Mouse (Mus musculus) E14TG2a.4 (cell line): Measurements from ENCODE around the gene Cnot6l.
A peak's percentile ranks its signal among the peaks of the same experiment; 100 is the strongest.

Experiments used
- H3K27me3 ChIP-seq: 2 replicates; pipeline ENCODE4 v1.6.1; 2014; ENCODE audit warnings: low read length, control low read depth; ENCODE audit not compliant: insufficient read depth
- H3K36me3 ChIP-seq: 2 replicates; pipeline ENCODE4 v1.6.1; 2014; ENCODE audit warnings: low read length, control low read depth; ENCODE audit not compliant: insufficient read depth
- H3K4me1 ChIP-seq: replicated peaks from 2 replicates; pipeline ENCODE4 v1.6.1; 2014; ENCODE audit warnings: low read depth, low read length, control low read depth
- H3K4me3 ChIP-seq: replicated peaks from 2 replicates; pipeline ENCODE4 v1.5.1; 2014; ENCODE audit warnings: mild to moderate bottlenecking, low read length
- H3K9me3 ChIP-seq: 2 replicates; pipeline ENCODE4 v1.6.1; 2014; ENCODE audit warnings: low read length, control low read depth
- CTCF ChIP-seq: conservative IDR thresholded peaks from 2 replicates; pipeline ENCODE4 v1.5.1; 2014; ENCODE audit warnings: low read length
- NANOG ChIP-seq: IDR thresholded peaks from 2 replicates; pipeline ENCODE4 v1.6.1; 2014; ENCODE audit warnings: borderline replicate concordance, low read length, mixed read lengths
- POU5F1 ChIP-seq: IDR thresholded peaks from 2 replicates; pipeline ENCODE4 v1.6.1; 2014; ENCODE audit warnings: low read length, borderline replicate concordance

Gene Cnot6l

DNA sequence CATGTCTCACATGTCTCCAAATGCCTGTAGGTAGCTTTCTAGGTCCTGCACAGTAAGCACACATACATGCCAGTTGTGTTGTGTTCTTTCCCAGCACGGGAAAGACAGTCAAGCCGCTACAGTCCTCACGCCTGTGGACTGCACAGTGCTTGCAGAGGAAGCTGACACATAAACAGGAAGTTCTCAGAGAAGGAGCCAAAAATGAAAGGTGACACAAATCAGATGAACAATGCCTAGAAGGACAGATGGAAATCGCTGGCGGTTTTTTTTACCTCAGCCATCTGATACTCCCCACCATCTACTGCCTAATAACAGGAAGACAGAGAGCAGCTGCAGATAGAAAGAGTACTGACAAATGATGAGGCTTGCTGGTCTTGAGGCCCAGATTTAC is at the start of gene Cnot6l:
TSS of gene Cnot6l (minus strand) at position 151 of the 391 bp plus-strand sequence.
- TF ChIP-seq POU5F1 = no peak
- TF ChIP-seq CTCF = no peak
- TF ChIP-seq NANOG = no peak
- H3K4me1 ChIP-seq = peaks cover 18% of the 10 kb centered on the region

DNA sequence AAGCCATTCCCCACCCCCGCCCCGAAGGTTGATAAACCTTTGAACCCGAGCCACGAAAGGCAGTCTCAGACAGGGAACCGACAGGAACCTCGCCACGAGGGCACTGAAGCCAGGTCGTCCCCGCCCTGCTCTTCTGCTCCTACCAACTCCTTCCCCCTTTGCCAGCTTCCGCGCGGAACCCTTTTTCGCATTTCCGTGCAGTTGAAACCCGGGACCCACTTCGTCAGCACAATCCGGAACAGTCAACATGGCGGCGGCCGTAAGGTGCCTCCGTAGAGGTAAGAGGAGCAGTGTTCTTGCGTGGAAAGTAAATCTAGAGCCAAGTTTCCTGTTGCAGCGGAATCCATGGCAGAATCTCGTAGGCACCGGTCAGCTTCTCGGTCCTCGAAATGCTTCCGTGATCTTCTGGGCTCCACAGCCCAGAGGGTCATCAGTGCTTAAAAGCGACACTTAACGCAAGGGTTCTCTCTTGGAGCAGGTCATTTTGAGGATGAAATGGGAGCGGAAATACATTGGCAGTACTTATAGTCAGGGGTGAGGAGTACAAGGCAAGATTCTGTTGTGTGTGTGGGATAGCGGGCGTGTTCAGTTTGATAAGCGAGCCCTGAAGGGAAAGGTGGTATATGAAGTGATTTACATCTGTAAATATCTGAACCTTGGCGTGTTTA is 46.1 kb upstream of the Cnot6l start:
- Histone ChIP-seq H3K4me1 (peaks cover 11% of the 10 kb centered on the region), H3K27me3 (no peaks in the 10 kb centered on the region), H3K36me3 (peaks cover 16% of the 10 kb centered on the region), H3K9me3 (no peaks in the 10 kb centered on the region), H3K4me3 (peak overlapping the region; percentile 98)
- no peak for TF ChIP-seq CTCF
- TF ChIP-seq NANOG = no peak
- no peak for TF ChIP-seq POU5F1

More for the DNA sequence above, at the start of gene Cnot6l:
- Histone ChIP-seq H3K36me3 (no peaks in the 10 kb centered on the region), H3K9me3 (peaks cover 8% of the 10 kb centered on the region), H3K27me3 (0 out of 2 replicates have a peak, but pooled peaks cover 9% of the 10 kb centered on the region), H3K4me3 (peak within 1 kb of the TSS; percentile 85)

DNA sequence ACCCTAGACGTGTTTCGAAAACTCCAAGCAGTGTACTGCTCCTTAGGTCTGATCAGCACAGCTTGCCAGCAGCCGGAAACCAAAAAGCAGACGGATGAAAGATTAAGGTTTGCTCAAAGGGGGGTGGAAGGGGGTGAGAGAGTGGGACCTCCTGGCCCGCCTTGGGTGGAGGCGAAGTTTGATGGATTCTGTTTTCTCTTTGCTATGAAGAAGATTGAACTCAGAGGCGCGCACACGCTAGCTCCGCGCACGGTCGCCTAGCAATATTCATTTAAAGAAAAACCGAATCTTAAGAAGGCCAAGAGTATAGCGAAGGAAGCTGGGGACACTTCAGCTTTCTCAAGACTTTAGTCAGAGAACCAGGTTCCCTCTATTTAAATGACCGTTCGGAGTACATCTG is 45.5 kb upstream of the Cnot6l start, which contains the start of gene Mrpl1:
TSS of gene Mrpl1 (plus strand) at position 35 of the 400 bp plus-strand sequence.
- Histone ChIP-seq H3K9me3 (no peaks in the 10 kb centered on the region), H3K4me1 (peaks cover 11% of the 10 kb centered on the region), H3K27me3 (no peaks in the 10 kb centered on the region; the same call in 1 of the 2 replicates), H3K36me3 (peaks cover 11% of the 10 kb centered on the region), H3K4me3 (peak within 1 kb of the TSS; percentile 98)
- TF ChIP-seq CTCF = no peak
- no peak for TF ChIP-seq NANOG
- no peak for TF ChIP-seq POU5F1

DNA sequence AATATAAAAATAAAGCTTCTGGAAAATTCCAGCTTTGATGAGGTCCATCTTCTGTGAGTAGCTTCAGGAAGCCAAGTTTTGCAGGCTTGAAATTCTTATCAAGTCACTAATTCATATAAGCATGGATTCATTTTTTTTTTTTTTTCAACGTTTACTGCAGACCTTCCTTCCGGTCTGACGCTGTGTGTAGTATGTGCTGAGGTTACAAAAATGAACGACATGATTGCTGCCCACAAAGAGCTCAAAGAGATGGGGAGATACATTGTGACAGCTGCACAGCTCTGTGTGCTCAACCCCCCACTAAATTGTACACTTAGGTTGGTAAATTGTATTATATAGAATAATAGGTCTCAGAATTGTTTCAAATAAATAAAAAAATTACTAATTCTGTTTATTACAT is 44.6 kb upstream of the Cnot6l start:
- TF ChIP-seq POU5F1 (no peak), CTCF (no peak), NANOG (no peak)
- Histone ChIP-seq H3K27me3 (no peaks in the 10 kb centered on the region; the same call in 1 of the 2 replicates), H3K4me1 (peaks cover 11% of the 10 kb centered on the region), H3K4me3 (no peak overlapping the region), H3K36me3 (peaks cover 3% of the 10 kb centered on the region; the same call in 1 of the 2 replicates), H3K9me3 (no peaks in the 10 kb centered on the region)

DNA sequence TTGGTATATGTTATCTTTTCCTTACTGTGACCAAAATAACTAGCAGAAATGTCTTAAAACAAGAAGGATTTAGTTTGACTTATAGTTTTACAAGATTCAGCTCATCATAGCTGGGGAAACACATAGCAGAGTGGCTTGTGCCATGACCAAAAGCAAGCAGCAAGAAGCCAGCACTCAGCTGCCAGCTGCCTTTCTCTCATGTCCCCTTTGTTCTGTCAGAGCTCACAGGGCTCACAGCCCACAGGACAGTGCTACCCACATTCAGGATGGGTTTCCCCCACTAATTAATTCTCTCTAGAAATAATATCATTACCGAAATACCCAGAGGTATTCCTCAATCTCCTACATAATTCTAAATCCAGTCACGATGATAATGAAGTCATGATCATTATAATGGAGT is 43.6 kb upstream of the Cnot6l start:
- H3K36me3 ChIP-seq = peaks cover 3% of the 10 kb centered on the region; the same call in 1 of the 2 replicates
- no peaks in the 10 kb centered on the region; the same call in 1 of the 2 replicates for H3K27me3 ChIP-seq
- no peak overlapping the region for H3K4me3 ChIP-seq
- H3K4me1 ChIP-seq = peaks cover 11% of the 10 kb centered on the region
- TF ChIP-seq NANOG (no peak), POU5F1 (no peak)
- no peaks in the 10 kb centered on the region for H3K9me3 ChIP-seq

DNA sequence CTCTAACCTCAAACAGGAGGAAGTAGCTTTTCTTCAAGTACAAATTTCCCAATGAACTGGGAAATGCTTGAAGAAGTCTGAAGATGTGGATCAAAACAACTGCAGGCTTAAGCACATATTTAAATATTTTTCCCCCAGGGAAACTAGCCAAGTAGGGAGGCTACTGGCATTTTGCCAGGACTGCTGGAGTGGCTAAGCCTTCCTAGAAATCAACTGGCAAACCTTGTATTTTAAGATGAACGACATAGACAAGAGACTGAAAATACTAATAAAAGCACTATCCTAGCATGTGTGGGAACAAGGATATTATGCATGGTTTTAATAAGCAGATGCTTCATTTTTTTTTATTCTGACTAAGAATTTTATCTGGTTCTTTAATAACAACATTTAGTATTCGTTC is 42.9 kb upstream of the Cnot6l start:
- Histone ChIP-seq H3K27me3 (no peaks in the 10 kb centered on the region; the same call in 1 of the 2 replicates), H3K36me3 (0 out of 2 replicates have a peak, but pooled peaks cover 3% of the 10 kb centered on the region), H3K4me3 (no peak overlapping the region), H3K9me3 (no peaks in the 10 kb centered on the region), H3K4me1 (peaks cover 11% of the 10 kb centered on the region)
- no peak for TF ChIP-seq POU5F1
- no peak for TF ChIP-seq NANOG
- no peak for TF ChIP-seq CTCF

DNA sequence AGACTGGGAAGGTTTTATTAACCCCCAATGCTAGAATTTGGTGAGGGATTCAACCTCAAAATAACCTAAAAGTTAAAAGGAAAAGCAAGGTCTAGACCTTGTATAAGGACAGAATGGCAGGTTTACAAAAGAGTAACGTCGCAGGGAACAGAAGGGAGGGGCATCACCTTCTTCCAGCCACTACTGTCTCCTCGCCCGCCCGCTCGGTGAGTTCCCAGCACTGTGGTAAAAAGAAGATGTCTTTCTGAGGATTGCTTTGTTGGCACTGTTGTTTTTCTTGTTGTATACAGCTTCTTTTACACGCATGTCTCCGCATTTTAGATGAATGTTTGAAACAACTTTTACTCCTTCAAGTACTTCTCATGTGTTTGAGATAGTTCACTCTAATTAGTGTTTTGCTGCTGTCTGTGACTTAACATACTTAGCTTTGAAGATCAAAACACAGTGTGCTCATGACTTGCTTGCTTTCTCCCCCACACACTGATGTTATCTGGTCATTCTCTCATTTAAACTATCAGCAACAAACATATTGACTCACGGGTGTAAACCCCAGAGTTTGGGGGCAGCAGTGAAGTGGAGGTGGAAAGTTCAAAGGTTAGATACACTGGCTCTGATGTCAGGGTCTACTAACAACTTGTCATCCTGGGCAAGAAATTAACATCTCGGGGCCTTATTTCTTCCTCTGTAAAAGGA is 37.6 kb upstream of the Cnot6l start:
- TF ChIP-seq NANOG (no peak), POU5F1 (no peak), CTCF (no peak)
- no peaks in the 10 kb centered on the region for H3K9me3 ChIP-seq
- H3K27me3 ChIP-seq = no peaks in the 10 kb centered on the region; the same call in 1 of the 2 replicates
- H3K36me3 ChIP-seq = no peaks in the 10 kb centered on the region
- H3K4me1 ChIP-seq = no peaks in the 10 kb centered on the region
- H3K4me3 ChIP-seq = no peak overlapping the region

DNA sequence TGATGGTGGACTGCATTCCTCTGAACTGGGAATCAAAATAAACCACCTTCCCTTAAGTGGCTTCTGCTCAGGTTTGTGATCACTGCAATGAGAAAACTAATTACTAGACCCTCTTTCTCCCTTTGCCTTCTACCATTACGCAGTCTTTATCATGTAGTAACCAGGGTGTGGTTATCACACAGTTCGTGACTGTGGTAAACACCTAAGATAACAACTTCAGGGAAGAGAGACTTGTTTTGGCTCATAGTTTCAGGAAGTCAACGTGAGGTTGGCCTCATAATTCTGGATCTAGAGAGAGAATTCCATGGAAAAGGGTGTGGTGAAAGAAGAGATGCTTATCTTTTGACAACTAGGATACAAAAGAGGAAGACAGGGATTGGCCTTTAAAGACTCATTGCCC is 36.3 kb upstream of the Cnot6l start:
- no peaks in the 10 kb centered on the region for H3K9me3 ChIP-seq
- no peak overlapping the region for H3K4me3 ChIP-seq
- H3K36me3 ChIP-seq = no peaks in the 10 kb centered on the region
- no peaks in the 10 kb centered on the region for H3K4me1 ChIP-seq
- H3K27me3 ChIP-seq = no peaks in the 10 kb centered on the region; the same call in 1 of the 2 replicates
- TF ChIP-seq POU5F1 (no peak), NANOG (no peak), CTCF (no peak)
